Mouse (Mus musculus) ES-Bruce4 (cell line): ENCODE results near the gene Enthd1.

ENCODE experiments used
- CTCF ChIP-seq: IDR thresholded peaks from one replicate; pipeline ENCODE4 v1.8.1; 2011; ENCODE audit warnings: low read depth, low read length
- EP300 ChIP-seq: IDR thresholded peaks from 2 replicates; pipeline ENCODE4 v1.6.1; 2011; ENCODE audit warnings: low read depth, low read length; ENCODE audit not compliant: insufficient read depth
- POLR2A ChIP-seq: IDR thresholded peaks from one replicate; pipeline ENCODE4 v1.8.1; 2011; ENCODE audit warnings: low read length; ENCODE audit not compliant: insufficient read depth

DNA sequence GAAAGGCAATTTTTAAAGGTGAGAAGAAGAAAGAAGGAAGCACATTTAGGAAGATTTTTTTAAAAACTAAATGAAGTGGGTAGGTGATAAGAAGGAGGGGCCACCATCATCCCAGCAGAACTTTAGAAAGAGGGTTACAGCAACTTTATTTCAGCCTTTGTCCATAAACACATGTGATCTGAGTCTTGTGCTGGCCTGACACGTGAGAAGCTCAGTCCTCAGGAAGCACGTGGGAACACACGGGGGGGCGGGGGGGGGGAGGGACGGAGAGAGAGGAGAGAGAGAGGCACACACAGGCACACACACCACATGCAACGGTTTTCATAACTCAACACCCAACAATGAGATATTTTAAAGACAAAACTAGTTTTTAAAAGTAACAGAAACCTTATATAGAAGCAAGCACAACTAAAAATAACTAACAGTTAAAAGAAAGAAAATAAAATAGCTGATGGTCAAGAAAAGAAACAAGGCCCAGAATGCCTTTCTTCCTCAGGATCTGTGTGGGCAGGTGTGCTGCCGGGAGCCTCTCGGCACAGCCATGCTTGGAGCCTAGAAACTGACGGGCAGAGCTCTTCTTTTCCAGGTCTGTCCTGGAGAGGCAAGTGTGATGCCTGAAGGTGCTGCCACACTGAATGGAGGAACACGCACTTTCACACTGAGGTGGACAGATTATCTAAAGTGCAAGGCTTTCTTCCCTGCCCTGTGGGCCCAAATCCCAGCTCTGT, 43.1 kb downstream of the Enthd1 start:
- no peak for TF ChIP-seq EP300
- no peak for TF ChIP-seq CTCF
- no peak for TF ChIP-seq POLR2A
